Mouse (Mus musculus) forebrain, embryonic 13.5 days (tissue): Measurements from ENCODE around the gene Dram1. TPM values are rescaled to one million over a fixed set of nuclear protein-coding genes. Genes with fewer than 3 reads are reported as not detected.
"Not testable (repeated sequence)": the region's sequence is repeated elsewhere in the genome, so short reads cannot be mapped to it uniquely, and the experiment has no call there.

Experiments
- ATAC-seq: fragments of 200-750 bp; cut with Nextera tagmentation; 2 replicates; pipeline ENCODE4 v1.8.0; 2017
- H3K27ac ChIP-seq: fragments of 300-500 bp; sonication (generic); 2 replicates; pipeline ENCODE4 v1.5.1; 2015; ENCODE audit warnings: inconsistent platforms, mild to moderate bottlenecking, moderate library complexity
- H3K27me3 ChIP-seq: fragments of 300-500 bp; sonication (generic); 2 replicates; pipeline ENCODE4 v1.6.1; 2015; ENCODE audit warnings: mild to moderate bottlenecking, inconsistent platforms
- H3K36me3 ChIP-seq: fragments of 300-500 bp; sonication (generic); 2 replicates; pipeline ENCODE4 v1.6.1; 2015; ENCODE audit warnings: mild to moderate bottlenecking, inconsistent platforms; ENCODE audit not compliant: poor library complexity, severe bottlenecking
- H3K4me1 ChIP-seq: fragments of 300-500 bp; sonication (generic); 2 replicates; pipeline ENCODE4 v1.6.1; 2015; ENCODE audit warnings: inconsistent platforms
- H3K4me2 ChIP-seq: fragments of 300-500 bp; sonication (generic); 2 replicates; pipeline ENCODE4 v1.6.1; 2015; ENCODE audit warnings: inconsistent platforms, mild to moderate bottlenecking, moderate library complexity
- H3K4me3 ChIP-seq: fragments of 300-500 bp; sonication (generic); 2 replicates; pipeline ENCODE4 v1.5.1; 2015; ENCODE audit warnings: mild to moderate bottlenecking, inconsistent platforms
- H3K9ac ChIP-seq: fragments of 300-500 bp; sonication (generic); 2 replicates; pipeline ENCODE4 v1.6.1; 2015; ENCODE audit warnings: mild to moderate bottlenecking, inconsistent platforms
- H3K9me3 ChIP-seq: fragments of 300-500 bp; sonication (generic); replicated peaks from 2 replicates; pipeline ENCODE4 v1.6.1; 2016; ENCODE audit warnings: inconsistent platforms
- WGBS: fragments of 180-500 bp; shearing (Covaris S2); methylation state at CpG from one replicate; pipeline ENCODE4 v1.1.7; 2015; 5-methylcytosine and 5-hydroxymethylcytosine counted together
- polyA plus RNA-seq: library from polyadenylated mRNA; unstranded; fragments of >200 nt; fragmentation: Nextera tagmentation; extraction: Ambion mirVana; gene quantifications from 2 replicates; pipeline ENCODE4 v1.2.1, GENCODE M21; 2015

Gene Dram1
- polyA plus RNA-seq, 1 experiment from 2014 or later = 0.19 TPM

- Histone ChIP-seq H3K9ac (no peak overlapping the region), H3K9me3 (no peaks in the 10 kb centered on the region), H3K36me3 (no peaks in the 10 kb centered on the region), H3K27ac (no peak overlapping the region), H3K4me2 (no peak overlapping the region), H3K4me3 (no peak overlapping the region), H3K27me3 (no peaks in the 10 kb centered on the region), H3K4me1 (peaks cover 15% of the 10 kb centered on the region)
- WGBS = 67% methylated on average over 4 of the region's 4 CpGs
- no peak for ATAC-seq
Measured at GRCm38 (mm10) chr10:88383479-88383878, 4.6 kb upstream of the Dram1 start.

DNA sequence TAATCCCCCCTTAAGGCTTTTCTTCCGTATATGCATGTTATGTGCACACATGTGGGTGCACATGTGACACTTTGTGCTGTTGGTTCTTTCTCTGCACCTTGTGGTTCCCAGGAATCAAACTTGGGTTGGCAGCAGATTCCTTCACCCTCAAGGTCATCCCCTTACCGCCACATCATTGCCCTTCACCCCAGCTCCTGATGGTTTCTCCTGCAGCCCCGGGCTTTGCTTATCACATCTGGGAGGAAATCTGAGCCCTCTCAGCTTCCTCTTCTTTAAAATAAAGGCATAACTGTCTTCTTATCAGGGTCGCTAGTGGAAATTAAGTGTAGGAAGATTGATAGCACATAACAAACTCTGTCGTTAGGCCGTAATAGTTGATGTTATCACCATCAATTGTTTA lies 3.1 kb upstream of the Dram1 start:
- WGBS = 89% methylated on average over 6 of the region's 6 CpGs
- no peak for ATAC-seq
- H3K4me1 ChIP-seq = peaks cover 15% of the 10 kb centered on the region
- no peak overlapping the region for H3K9ac ChIP-seq
- H3K27ac ChIP-seq = no peak overlapping the region
- no peaks in the 10 kb centered on the region for H3K27me3 ChIP-seq
- no peak overlapping the region for H3K4me2 ChIP-seq
- H3K36me3 ChIP-seq = no peaks in the 10 kb centered on the region
- no peaks in the 10 kb centered on the region for H3K9me3 ChIP-seq
- no peak overlapping the region for H3K4me3 ChIP-seq

DNA sequence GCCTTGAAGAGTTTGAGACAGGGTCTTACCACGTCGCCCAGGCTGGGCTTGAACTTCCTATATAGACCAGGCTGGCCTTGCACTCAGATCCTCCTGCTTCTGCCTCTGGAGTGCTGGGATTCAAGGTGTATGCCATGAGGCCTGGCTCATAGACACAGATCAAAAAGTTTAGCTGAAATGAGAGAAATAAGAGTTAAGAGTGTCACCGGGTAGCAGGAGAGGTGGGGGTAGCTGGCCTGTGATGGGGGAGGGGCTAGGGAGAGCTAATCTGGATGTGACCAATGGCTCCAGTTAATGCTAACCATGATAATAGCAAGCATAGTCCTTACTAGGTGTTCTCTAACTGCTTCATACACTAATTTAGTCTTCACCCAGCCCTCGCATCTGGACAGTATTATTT lies 2.4 kb upstream of the Dram1 start:
- ATAC-seq = no peak
- Histone ChIP-seq H3K4me3 (no peak overlapping the region), H3K27ac (no peak overlapping the region), H3K4me2 (peak overlapping the region; percentile 86; the same call in 1 of the 2 replicates), H3K36me3 (no peaks in the 10 kb centered on the region), H3K9me3 (no peaks in the 10 kb centered on the region), H3K9ac (no peak overlapping the region), H3K27me3 (no peaks in the 10 kb centered on the region), H3K4me1 (peaks cover 19% of the 10 kb centered on the region)
- 83% methylated on average over 4 of the region's 4 CpGs for WGBS

- Histone ChIP-seq H3K4me3 (peak overlapping the region; percentile 76), H3K4me2 (peak overlapping the region; percentile 86), H3K9ac (peak overlapping the region; percentile 88), H3K27ac (no peak overlapping the region), H3K36me3 (no peaks in the 10 kb centered on the region), H3K4me1 (peaks cover 19% of the 10 kb centered on the region), H3K27me3 (no peaks in the 10 kb centered on the region), H3K9me3 (no peaks in the 10 kb centered on the region)
- WGBS = 41% methylated on average over 14 of the region's 14 CpGs
- ATAC-seq = 0 out of 2 replicates have a peak, but pooled peaks have one; percentile 12
Measured at GRCm38 (mm10) chr10:88380430-88381060, 1.7 kb upstream of the Dram1 start.

GRCm38 (mm10) chr10:88380002-88380401 lies 1.1 kb upstream of the Dram1 start:
- no peaks in the 10 kb centered on the region for H3K27me3 ChIP-seq
- peak; percentile 40 for ATAC-seq
- peaks cover 19% of the 10 kb centered on the region for H3K4me1 ChIP-seq
- no peaks in the 10 kb centered on the region for H3K36me3 ChIP-seq
- H3K9me3 ChIP-seq = no peaks in the 10 kb centered on the region
- peak overlapping the region; percentile 88 for H3K9ac ChIP-seq
- H3K4me2 ChIP-seq = peak overlapping the region; percentile 86
- WGBS = 0% methylated on average over 11 of the region's 11 CpGs
- H3K27ac ChIP-seq = peak overlapping the region; percentile 75; the same call in 1 of the 2 replicates
- peak overlapping the region; percentile 76 for H3K4me3 ChIP-seq

DNA sequence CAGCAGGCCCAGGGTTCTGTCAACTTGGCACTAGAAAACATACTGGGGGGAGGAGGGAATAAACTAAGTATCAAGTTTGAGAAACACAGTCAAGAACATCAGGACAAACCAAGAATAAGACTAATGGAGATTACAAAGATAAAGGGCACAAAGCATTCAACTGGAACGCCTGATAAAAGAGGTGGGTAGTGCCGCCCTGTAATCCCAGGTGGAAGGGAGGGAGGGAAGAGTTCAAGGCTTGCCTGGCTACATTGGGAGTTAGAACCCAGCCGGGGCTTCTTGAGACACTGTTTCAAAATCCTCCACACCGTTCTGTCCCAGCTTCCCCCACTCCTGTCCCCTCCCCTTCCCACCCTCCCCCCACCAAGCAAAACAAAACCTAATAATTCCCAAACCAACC lies 1.2 kb downstream of the Dram1 start:
- no peak for ATAC-seq
- Histone ChIP-seq H3K9ac (no peak overlapping the region), H3K36me3 (no peaks in the 10 kb centered on the region), H3K4me1 (peaks cover 19% of the 10 kb centered on the region), H3K4me2 (no peak overlapping the region), H3K27ac (no peak overlapping the region), H3K9me3 (no peaks in the 10 kb centered on the region), H3K27me3 (no peaks in the 10 kb centered on the region), H3K4me3 (no peak overlapping the region)
- 81% methylated on average over 4 of the region's 4 CpGs for WGBS

DNA sequence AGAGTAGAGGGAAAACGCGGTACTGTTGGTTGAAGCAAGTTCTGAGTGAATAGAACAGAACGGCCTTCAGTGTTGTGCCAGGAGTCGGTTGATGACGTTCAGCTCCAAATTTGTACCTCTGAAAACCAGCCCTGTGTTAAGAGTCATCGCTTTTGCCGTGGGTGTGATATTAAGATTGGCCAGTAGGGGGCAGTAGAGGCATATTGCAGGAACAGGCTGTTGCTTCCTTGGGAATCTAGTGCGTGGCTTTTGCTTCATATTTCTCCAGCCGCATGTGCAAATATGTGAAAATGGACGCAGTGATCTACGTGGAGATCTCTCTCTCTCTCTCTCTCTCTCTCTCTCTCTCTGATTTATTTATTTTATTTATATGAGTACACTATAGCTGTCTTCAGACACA lies 2.1 kb downstream of the Dram1 start:
- H3K4me2 ChIP-seq = peak overlapping the region; percentile 44

DNA sequence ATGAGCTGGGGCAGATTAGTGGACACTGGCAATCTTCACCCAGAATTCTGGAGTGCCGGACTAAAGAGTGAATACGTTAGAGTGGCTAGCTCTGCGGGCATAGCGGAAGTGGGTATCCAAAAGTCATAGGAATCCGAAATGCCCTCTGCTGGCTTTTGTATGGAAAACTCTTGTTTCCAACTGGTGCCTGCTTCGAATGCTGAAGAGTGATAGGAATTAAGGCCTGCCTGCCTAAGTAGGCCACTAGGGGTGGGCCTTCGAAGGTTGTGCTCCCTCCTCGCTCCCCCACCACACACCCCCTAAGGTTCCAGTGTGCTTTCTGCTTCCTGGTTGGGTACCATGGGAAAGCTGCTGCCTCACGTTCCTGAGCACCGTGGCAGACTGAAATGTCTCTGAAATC lies 3.9 kb downstream of the Dram1 start:
- H3K9me3 ChIP-seq = no peaks in the 10 kb centered on the region
- H3K4me3 ChIP-seq = no peak overlapping the region
- peaks cover 4% of the 10 kb centered on the region; the same call in 1 of the 2 replicates for H3K4me1 ChIP-seq
- H3K27me3 ChIP-seq = no peaks in the 10 kb centered on the region
- WGBS = 38% methylated on average over 10 of the region's 10 CpGs
- H3K9ac ChIP-seq = no peak overlapping the region
- H3K36me3 ChIP-seq = no peaks in the 10 kb centered on the region
- H3K4me2 ChIP-seq = no peak overlapping the region
- no peak overlapping the region for H3K27ac ChIP-seq
- ATAC-seq = no peak

More for the DNA sequence above, 2.1 kb downstream of the Dram1 start:
- WGBS = 7% methylated on average over 11 of the region's 11 CpGs
- H3K9me3 ChIP-seq = no peaks in the 10 kb centered on the region
- no peak overlapping the region for H3K4me3 ChIP-seq
- no peaks in the 10 kb centered on the region for H3K36me3 ChIP-seq
- H3K27me3 ChIP-seq = no peaks in the 10 kb centered on the region
- H3K4me1 ChIP-seq = peaks cover 19% of the 10 kb centered on the region
- 0 out of 2 replicates have a peak, but pooled peaks have one; percentile 14 for ATAC-seq
- no peak overlapping the region for H3K27ac ChIP-seq
- no peak overlapping the region for H3K9ac ChIP-seq

- H3K36me3 ChIP-seq, H3K4me1 ChIP-seq, H3K9ac ChIP-seq, H3K4me3 ChIP-seq, H3K4me2 ChIP-seq, H3K9me3 ChIP-seq, ATAC-seq, H3K27ac ChIP-seq, H3K27me3 ChIP-seq: not testable (repeated sequence)
- 90% methylated on average over 2 of the region's 2 CpGs for WGBS
Measured at GRCm38 (mm10) chr10:88372945-88373344, 5.9 kb downstream of the Dram1 start.

DNA sequence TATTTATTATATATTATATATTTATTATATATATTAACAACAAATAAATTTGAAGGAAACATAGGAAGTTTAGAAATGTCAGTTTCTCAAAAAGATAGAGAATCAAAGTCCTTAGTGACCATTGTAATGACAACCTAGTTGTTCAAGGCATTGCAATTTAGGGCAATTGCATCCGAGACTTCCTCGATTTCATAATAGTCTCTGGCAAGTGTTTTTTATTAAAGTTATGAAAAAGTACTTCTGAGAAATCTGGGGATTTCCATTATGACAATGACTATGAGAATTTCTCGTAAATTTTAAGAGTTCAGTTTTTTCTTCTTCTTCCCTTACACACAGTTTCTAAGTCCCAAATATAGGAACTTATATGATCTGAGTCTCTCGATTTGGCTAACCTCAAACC lies 6.4 kb downstream of the Dram1 start:
- no peak overlapping the region for H3K4me3 ChIP-seq
- H3K27me3 ChIP-seq = no peaks in the 10 kb centered on the region
- ATAC-seq = no peak

DNA sequence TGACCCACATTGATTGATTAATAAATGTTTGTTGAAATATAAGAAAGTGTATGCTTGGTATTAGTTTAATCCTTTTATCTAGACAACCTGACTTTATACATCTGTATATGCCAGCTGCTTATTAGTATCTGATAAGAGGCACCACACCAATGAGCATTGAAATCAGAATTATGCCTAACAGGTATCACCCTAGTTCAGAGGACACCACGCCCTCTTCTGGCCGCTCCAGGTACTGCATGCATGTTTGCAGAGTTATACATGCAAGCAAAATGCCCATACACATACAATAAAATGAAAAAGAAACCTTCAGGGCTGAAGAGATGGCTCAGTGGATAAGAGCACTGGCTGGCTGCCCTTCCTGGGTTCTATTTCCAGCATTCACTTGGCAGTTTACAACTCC lies 7.1 kb downstream of the Dram1 start:
- no peak for ATAC-seq

More for the DNA sequence above, 6.4 kb downstream of the Dram1 start:
- no peak overlapping the region for H3K9ac ChIP-seq
- H3K9me3 ChIP-seq = no peaks in the 10 kb centered on the region
- H3K36me3 ChIP-seq = no peaks in the 10 kb centered on the region
- H3K27ac ChIP-seq = no peak overlapping the region
- H3K4me2 ChIP-seq = no peak overlapping the region
- 94% methylated on average over 4 of the region's 4 CpGs for WGBS
- peaks cover 4% of the 10 kb centered on the region; the same call in 1 of the 2 replicates for H3K4me1 ChIP-seq

GRCm38 (mm10) chr10:88369233-88369632 lies 9.6 kb downstream of the Dram1 start:
- WGBS = 58% methylated on average over 4 of the region's 4 CpGs
- Histone ChIP-seq H3K4me3 (no peak overlapping the region), H3K27ac (no peak overlapping the region), H3K4me1 (no peaks in the 10 kb centered on the region), H3K9ac (no peak overlapping the region), H3K4me2 (no peak overlapping the region), H3K9me3 (no peaks in the 10 kb centered on the region), H3K36me3 (no peaks in the 10 kb centered on the region), H3K27me3 (no peaks in the 10 kb centered on the region)
- ATAC-seq = no peak

More for the DNA sequence above, 7.1 kb downstream of the Dram1 start:
- Histone ChIP-seq H3K9me3 (no peaks in the 10 kb centered on the region), H3K4me1 (peaks cover 4% of the 10 kb centered on the region; the same call in 1 of the 2 replicates), H3K36me3 (no peaks in the 10 kb centered on the region), H3K27me3 (no peaks in the 10 kb centered on the region), H3K4me3 (no peak overlapping the region), H3K4me2 (no peak overlapping the region), H3K27ac (no peak overlapping the region), H3K9ac (no peak overlapping the region)
- 6% methylated on average over 2 of the region's 2 CpGs for WGBS

DNA sequence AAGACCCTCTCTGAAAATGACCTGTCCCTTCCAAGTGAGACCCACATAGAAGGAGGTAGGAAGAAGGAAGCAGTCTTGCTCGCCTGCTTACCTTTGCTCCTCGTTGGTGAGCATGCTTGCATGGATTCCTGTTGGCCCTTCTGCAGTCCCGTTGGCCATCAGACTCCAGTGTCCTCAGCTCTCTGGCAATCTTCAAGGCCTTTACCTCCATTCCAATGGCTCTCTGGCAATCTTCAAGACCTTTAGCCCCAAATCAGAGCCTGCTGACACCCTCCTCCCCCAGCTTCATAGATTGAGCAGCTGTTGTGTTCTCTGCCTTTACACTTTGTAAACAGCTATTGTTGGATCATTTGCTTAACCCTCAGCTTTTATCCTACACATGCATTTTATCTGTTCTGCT lies 14.7 kb downstream of the Dram1 start:
- H3K4me1 ChIP-seq = no peaks in the 10 kb centered on the region
- no peak overlapping the region for H3K27ac ChIP-seq
- no peak overlapping the region for H3K4me2 ChIP-seq
- no peak for ATAC-seq
- no peaks in the 10 kb centered on the region for H3K36me3 ChIP-seq
- no peaks in the 10 kb centered on the region; the same call in 1 of the 2 replicates for H3K9me3 ChIP-seq
- no peak overlapping the region for H3K4me3 ChIP-seq
- no peaks in the 10 kb centered on the region for H3K27me3 ChIP-seq
- H3K9ac ChIP-seq = no peak overlapping the region
- 94% methylated on average over 3 of the region's 3 CpGs for WGBS
